Mouse (Mus musculus): ENCODE results near the gene Grasp. TPM values are rescaled to one million over a fixed set of nuclear protein-coding genes. Genes with fewer than 3 reads are reported as not detected.
A peak's percentile ranks its signal among the peaks of the same experiment; 100 is the strongest.

Grasp gene
- total RNA-seq, 2 experiments from 2014 or later = 84.2 to 95.8 TPM

GRCm38 (mm10) chr15:101192260-101192640 lies 31.7 kb upstream of the Grasp start:
- intact Hi-C loops (cut with DNase I) = loop anchor here (10.0 kb wide), 1 partner anchor 437 kb away; no protein-coding TSS in a partner anchor
- DNase-seq (ENCODE audit: low spot score in 2 of 2) = peak in 1 of 2 experiments; percentile 54

GRCm38 (mm10) chr15:101192651-101193050 lies 31.3 kb upstream of the Grasp start:
- intact Hi-C loops (cut with DNase I) = loop anchor here (10.0 kb wide), 1 partner anchor 438 kb away; no protein-coding TSS in a partner anchor
- no peak for DNase-seq (ENCODE audit: low spot score in 2 of 2)

- DNase-seq (ENCODE audit: low spot score in 2 of 2) = no peak
- intact Hi-C loops (cut with DNase I) = loop anchor here (10.0 kb wide), 1 partner anchor 439 kb away; no protein-coding TSS in a partner anchor
Measured at GRCm38 (mm10) chr15:101193971-101194370, 30.0 kb upstream of the Grasp start.

GRCm38 (mm10) chr15:101194951-101195823 lies 28.8 kb upstream of the Grasp start:
- intact Hi-C loops (cut with DNase I) = loop anchor here (10.0 kb wide), 1 partner anchor 440 kb away; no protein-coding TSS in a partner anchor
- DNase-seq (ENCODE audit: low spot score in 2 of 2) = no peak

- intact Hi-C loops (cut with DNase I) = loop anchor here (10.0 kb wide), 1 partner anchor 441 kb away; no protein-coding TSS in a partner anchor
Measured at GRCm38 (mm10) chr15:101196079-101196795, 27.8 kb upstream of the Grasp start.

GRCm38 (mm10) chr15:101196961-101197360 lies 27.0 kb upstream of the Grasp start:
- intact Hi-C loops (cut with DNase I) = loop anchor here (10.0 kb wide), 1 partner anchor 442 kb away; no protein-coding TSS in a partner anchor
- DNase-seq (ENCODE audit: low spot score in 2 of 2) = no peak

More at GRCm38 (mm10) chr15:101196079-101196795, 27.8 kb upstream of the Grasp start:
- DNase-seq (ENCODE audit: low spot score in 2 of 2) = no peak

- no peak for DNase-seq (ENCODE audit: low spot score in 2 of 2)
- intact Hi-C loops (cut with DNase I) = loop anchor here (2.0 to 10.0 kb wide), 2 partner anchors 23 to 443 kb away; partner anchors contain the start of gene Acvr1b
Measured at GRCm38 (mm10) chr15:101197497-101198179, 26.4 kb upstream of the Grasp start.

GRCm38 (mm10) chr15:101198218-101198617 lies 25.8 kb upstream of the Grasp start:
- intact Hi-C loops (cut with DNase I) = loop anchor here (2.0 to 10.0 kb wide), 2 partner anchors 23 to 443 kb away; partner anchors contain the start of gene Acvr1b
- peak; percentile 80 for DNase-seq (ENCODE audit: low spot score in 2 of 2)

GRCm38 (mm10) chr15:101198850-101199249 lies 25.1 kb upstream of the Grasp start:
- intact Hi-C loops (cut with DNase I) = loop anchor here (2.0 to 10.0 kb wide), 2 partner anchors 24 to 444 kb away; partner anchors contain the start of gene Acvr1b

GRCm38 (mm10) chr15:101200777-101201295 lies 23.2 kb upstream of the Grasp start:
- DNase-seq (ENCODE audit: low spot score in 2 of 2) = no peak

More at GRCm38 (mm10) chr15:101198850-101199249, 25.1 kb upstream of the Grasp start:
- no peak for DNase-seq (ENCODE audit: low spot score in 2 of 2)

GRCm38 (mm10) chr15:101201414-101201813 lies 22.6 kb upstream of the Grasp start:
- intact Hi-C loops (cut with DNase I) = no loop called here
- no peak for DNase-seq (ENCODE audit: low spot score in 2 of 2)

More at GRCm38 (mm10) chr15:101200777-101201295, 23.2 kb upstream of the Grasp start:
- intact Hi-C loops (cut with DNase I) = no loop called here

- no peak for DNase-seq (ENCODE audit: low spot score in 2 of 2)
- intact Hi-C loops (cut with DNase I) = no loop called here
Measured at GRCm38 (mm10) chr15:101203673-101204072, 20.3 kb upstream of the Grasp start.

GRCm38 (mm10) chr15:101204781-101205180 lies 19.2 kb upstream of the Grasp start:
- intact Hi-C loops (cut with DNase I) = no loop called here
- no peak for DNase-seq (ENCODE audit: low spot score in 2 of 2)

- intact Hi-C loops (cut with DNase I) = no loop called here
- DNase-seq (ENCODE audit: low spot score in 2 of 2) = peak; percentile 58 to 64
Measured at GRCm38 (mm10) chr15:101210228-101210627, 13.8 kb upstream of the Grasp start.

- intact Hi-C loops (cut with DNase I) = no loop called here
- no peak for DNase-seq (ENCODE audit: low spot score in 2 of 2)
Measured at GRCm38 (mm10) chr15:101210998-101211613, 12.9 kb upstream of the Grasp start.

- intact Hi-C loops (cut with DNase I) = no loop called here
- no peak for DNase-seq (ENCODE audit: low spot score in 2 of 2)
Measured at GRCm38 (mm10) chr15:101212435-101212834, 11.6 kb upstream of the Grasp start.

- intact Hi-C loops (cut with DNase I) = no loop called here
- DNase-seq (ENCODE audit: low spot score in 2 of 2) = no peak
Measured at GRCm38 (mm10) chr15:101215136-101215535, 8.9 kb upstream of the Grasp start.

- intact Hi-C loops (cut with DNase I) = no loop called here
- DNase-seq (ENCODE audit: low spot score in 2 of 2) = no peak
Measured at GRCm38 (mm10) chr15:101216036-101216435, 8.0 kb upstream of the Grasp start.

- no peak for DNase-seq (ENCODE audit: low spot score in 2 of 2)
- intact Hi-C loops (cut with DNase I) = loop anchor here (1.0 to 10.0 kb wide), 4 partner anchors 19 to 854 kb away; partner anchors contain the start of gene Eif4b
Measured at GRCm38 (mm10) chr15:101220905-101221297, 3.1 kb upstream of the Grasp start.
